Mouse (Mus musculus) hindbrain, embryonic 16.5 days (tissue): ENCODE measurements at regions not wholly inside any gene's neighbourhood (a gene's known extent, or its start where the extent isn't known, plus 50 kb on each side); places are given as distances from the start of the nearest gene placed in this dataset.

ENCODE experiments used
- ATAC-seq: fragments of 200-750 bp; cut with Nextera tagmentation; 2 replicates; pipeline ENCODE4 v1.8.0; 2017; ENCODE audit warnings: moderate TSS enrichment, moderate library complexity
- H3K27ac ChIP-seq: fragments of 300-500 bp; sonication (generic); 2 replicates; pipeline ENCODE4 v1.5.1; 2014; ENCODE audit warnings: low read depth, mild to moderate bottlenecking, control low read depth, low read length, moderate library complexity
- H3K27me3 ChIP-seq: fragments of 300-500 bp; sonication (generic); replicated peaks from 2 replicates; pipeline ENCODE4 v1.6.1; 2014; ENCODE audit warnings: low read length; ENCODE audit not compliant: control insufficient read depth, insufficient read depth
- H3K36me3 ChIP-seq: fragments of 300-500 bp; sonication (generic); 2 replicates; pipeline ENCODE4 v1.6.1; 2014; ENCODE audit warnings: mild to moderate bottlenecking, low read length, moderate library complexity, mixed read lengths; ENCODE audit not compliant: control insufficient read depth, insufficient read depth
- H3K4me1 ChIP-seq: fragments of 300-500 bp; sonication (generic); 2 replicates; pipeline ENCODE4 v1.6.1; 2014; ENCODE audit warnings: low read depth, low read length; ENCODE audit not compliant: control insufficient read depth, insufficient read depth
- H3K4me2 ChIP-seq: fragments of 300-500 bp; sonication (generic); 2 replicates; pipeline ENCODE4 v1.6.1; 2014; ENCODE audit warnings: mild to moderate bottlenecking, low read length, control low read depth, moderate library complexity
- H3K4me3 ChIP-seq: fragments of 300-500 bp; sonication (generic); 2 replicates; pipeline ENCODE4 v1.5.1; 2014; ENCODE audit warnings: mild to moderate bottlenecking, low read length, control low read depth, moderate library complexity
- H3K9ac ChIP-seq: fragments of 300-500 bp; sonication (generic); 2 replicates; pipeline ENCODE4 v1.6.1; 2014; ENCODE audit warnings: low read depth, mild to moderate bottlenecking, control low read depth, low read length, moderate library complexity
- H3K9me3 ChIP-seq: fragments of 300-500 bp; sonication (generic); 2 replicates; pipeline ENCODE4 v1.6.1; 2014; ENCODE audit warnings: mild to moderate bottlenecking, low read length, moderate library complexity; ENCODE audit not compliant: control insufficient read depth
- WGBS: fragments of 180-500 bp; shearing (Covaris S2); extraction: QIAGEN DNeasy Blood & Tissue Kit; methylation state at CpG from one replicate; pipeline ENCODE4 v1.1.7; 2014; 5-methylcytosine and 5-hydroxymethylcytosine counted together

GRCm38 (mm10) chr13:101598126-101598485 is 169.9 kb downstream of the Pik3r1 start:
- no peak overlapping the region for H3K27ac ChIP-seq

GRCm38 (mm10) chr13:101597243-101598125 is 170.5 kb downstream of the Pik3r1 start:
- Histone ChIP-seq H3K4me1 (peaks cover 3% of the 10 kb centered on the region; the same call in 1 of the 2 replicates), H3K4me2 (no peak overlapping the region), H3K27ac (no peak overlapping the region), H3K9me3 (no peaks in the 10 kb centered on the region), H3K4me3 (no peak overlapping the region), H3K36me3 (no peaks in the 10 kb centered on the region), H3K9ac (no peak overlapping the region), H3K27me3 (no peaks in the 10 kb centered on the region)
- ATAC-seq: 0 out of 2 replicates have a peak, but pooled peaks have one; percentile 30
- 64% methylated on average over 14 of the region's 14 CpGs for WGBS

More at GRCm38 (mm10) chr13:101598126-101598485, 169.9 kb downstream of the Pik3r1 start:
- WGBS: 86% methylated on average over 7 of the region's 7 CpGs
- Histone ChIP-seq H3K4me1 (peaks cover 3% of the 10 kb centered on the region; the same call in 1 of the 2 replicates), H3K36me3 (no peaks in the 10 kb centered on the region), H3K4me3 (no peak overlapping the region), H3K27me3 (no peaks in the 10 kb centered on the region), H3K4me2 (no peak overlapping the region), H3K9ac (no peak overlapping the region), H3K9me3 (no peaks in the 10 kb centered on the region)
- ATAC-seq: no peak

GRCm38 (mm10) chr13:101594511-101595175 is 173.4 kb downstream of the Pik3r1 start:
- 68% methylated on average over 11 of the region's 11 CpGs for WGBS
- 0 out of 2 replicates have a peak, but pooled peaks have one; percentile 2 for ATAC-seq
- no peak overlapping the region for H3K27ac ChIP-seq

GRCm38 (mm10) chr13:101592355-101592754 is 175.7 kb downstream of the Pik3r1 start:
- WGBS: 77% methylated on average over 1 of the region's 1 CpGs
- H3K36me3 ChIP-seq: no peaks in the 10 kb centered on the region
- no peaks in the 10 kb centered on the region for H3K9me3 ChIP-seq
- H3K4me1 ChIP-seq: peaks cover 2% of the 10 kb centered on the region; the same call in 1 of the 2 replicates
- H3K9ac ChIP-seq: no peak overlapping the region
- no peaks in the 10 kb centered on the region for H3K27me3 ChIP-seq
- ATAC-seq: no peak
- no peak overlapping the region for H3K4me3 ChIP-seq
- H3K4me2 ChIP-seq: no peak overlapping the region
- H3K27ac ChIP-seq: no peak overlapping the region

More at GRCm38 (mm10) chr13:101594511-101595175, 173.4 kb downstream of the Pik3r1 start:
- H3K4me2 ChIP-seq: no peak overlapping the region
- H3K4me1 ChIP-seq: peaks cover 3% of the 10 kb centered on the region; the same call in 1 of the 2 replicates
- H3K9ac ChIP-seq: no peak overlapping the region
- no peaks in the 10 kb centered on the region for H3K9me3 ChIP-seq
- H3K27me3 ChIP-seq: no peaks in the 10 kb centered on the region
- H3K4me3 ChIP-seq: no peak overlapping the region
- H3K36me3 ChIP-seq: no peaks in the 10 kb centered on the region

- no peaks in the 10 kb centered on the region for H3K4me1 ChIP-seq
- no peak overlapping the region for H3K9ac ChIP-seq
- H3K36me3 ChIP-seq: no peaks in the 10 kb centered on the region
- no peaks in the 10 kb centered on the region for H3K9me3 ChIP-seq
- no peak overlapping the region for H3K4me3 ChIP-seq
- H3K4me2 ChIP-seq: no peak overlapping the region
- H3K27me3 ChIP-seq: no peaks in the 10 kb centered on the region
- WGBS: 85% methylated on average over 8 of the region's 8 CpGs
- H3K27ac ChIP-seq: no peak overlapping the region
- no peak for ATAC-seq
Measured at GRCm38 (mm10) chr13:101588905-101589304, 179.1 kb downstream of the Pik3r1 start.

- Histone ChIP-seq H3K36me3 (no peaks in the 10 kb centered on the region), H3K4me2 (no peak overlapping the region), H3K27me3 (no peaks in the 10 kb centered on the region), H3K27ac (no peak overlapping the region), H3K4me1 (no peaks in the 10 kb centered on the region), H3K9me3 (no peaks in the 10 kb centered on the region), H3K4me3 (no peak overlapping the region), H3K9ac (no peak overlapping the region)
- 83% methylated on average over 2 of the region's 2 CpGs for WGBS
- ATAC-seq: no peak
Measured at GRCm38 (mm10) chr13:101586787-101587186, 181.2 kb downstream of the Pik3r1 start.

- Histone ChIP-seq H3K4me2 (no peak overlapping the region), H3K9me3 (no peaks in the 10 kb centered on the region), H3K4me1 (no peaks in the 10 kb centered on the region), H3K27me3 (no peaks in the 10 kb centered on the region), H3K4me3 (no peak overlapping the region), H3K27ac (no peak overlapping the region), H3K36me3 (no peaks in the 10 kb centered on the region), H3K9ac (no peak overlapping the region)
- 100% methylated on average over 1 of the region's 1 CpGs for WGBS
- ATAC-seq: no peak
Measured at GRCm38 (mm10) chr13:101576481-101576880, 191.5 kb downstream of the Pik3r1 start.

GRCm38 (mm10) chr13:101572809-101573590 is 195.0 kb downstream of the Pik3r1 start:
- Histone ChIP-seq H3K4me3 (no peak overlapping the region), H3K36me3 (no peaks in the 10 kb centered on the region), H3K9ac (no peak overlapping the region), H3K4me2 (no peak overlapping the region), H3K9me3 (no peaks in the 10 kb centered on the region), H3K27ac (no peak overlapping the region), H3K4me1 (no peaks in the 10 kb centered on the region), H3K27me3 (no peaks in the 10 kb centered on the region)
- ATAC-seq: no peak
- 80% methylated on average over 6 of the region's 6 CpGs for WGBS
